Mouse (Mus musculus) gastrocnemius, adult 8-10 months (tissue): ENCODE results near the gene Nek5. TPM values are rescaled to one million over a fixed set of nuclear protein-coding genes. Genes with fewer than 3 reads are reported as not detected.

ENCODE experiments used
- total RNA-seq, 4 experiments: library from RNA; stranded (reverse); gene quantifications; 2 replicates each; pipeline ENCODE4 v1.2.4; 2022

The Nek5 gene
- total RNA-seq, 4 experiments from 2014 or later = 0.65 to 0.86 (median 0.70) TPM

Other genes starting within 250 kb of the Nek5 start
- gene Defb9, start 239.6 kb downstream of the Nek5 start, total RNA-seq = not detected
- not detected for gene Defb11, start 218.6 kb downstream of the Nek5 start, total RNA-seq
- gene Defb15, start 192.3 kb downstream of the Nek5 start, total RNA-seq = not detected
- not detected for gene Defb35, start 186.7 kb downstream of the Nek5 start, total RNA-seq
- gene Defb13, start 178.3 kb downstream of the Nek5 start, total RNA-seq = not detected
- not detected for gene Fam90a1a, start 166.3 kb downstream of the Nek5 start, total RNA-seq
- gene Ccdc70, start 155.3 kb downstream of the Nek5 start, total RNA-seq = not detected
- gene Atp7b, start 64.7 kb downstream of the Nek5 start, total RNA-seq = under 1 TPM in 1 of 4 experiments, not detected in 3; 0.05 TPM
- 1 to 10 TPM; 6.9 to 9.2 (median 7.9) TPM for gene Alg11, start 64.3 kb downstream of the Nek5 start, total RNA-seq
- gene Nek3, start 41.4 kb upstream of the Nek5 start, total RNA-seq = 1 to 10 TPM; 2.1 to 3.1 (median 2.6) TPM
- gene Ckap2, start 60.8 kb upstream of the Nek5 start, total RNA-seq = under 1 TPM in 1 of 4 experiments, not detected in 3; 0.29 TPM
- gene Vps36, start 67.8 kb upstream of the Nek5 start, total RNA-seq = 10 to 100 TPM; 28.2 to 32.1 (median 29.8) TPM
- 1 to 10 TPM in 3 of 4 experiments, under 1 TPM in 1; 0.70 to 1.4 (median 1.2) TPM for gene Thsd1, start 102.3 kb upstream of the Nek5 start, total RNA-seq
- not detected for gene Tpte, start 158.4 kb upstream of the Nek5 start, total RNA-seq